Mouse (Mus musculus): ENCODE measurements around the gene Ust. TPM values are rescaled to one million over a fixed set of nuclear protein-coding genes. Genes with fewer than 3 reads are reported as not detected.

The Ust gene
- polyA plus RNA-seq, 1 experiment: 1.5 TPM

- DNase-seq: no peak
- no peak overlapping the region for H3K27ac ChIP-seq (ENCODE audit: insufficient read depth, low read depth, low read length)
- no peak for TF ChIP-seq POLR2A (IDR thresholded peaks at IDR 0.05; ENCODE audit: low read depth, low read length)
- TF ChIP-seq CTCF (conservative IDR thresholded peaks at IDR 0.05; ENCODE audit: insufficient read depth, insufficient read length, low read depth, low read length): no peak
- H3K27me3 ChIP-seq (replicated peaks; ENCODE audit: control insufficient read depth, insufficient read depth, low read length): no peaks in the 10 kb centered on the region
- no peaks in the 10 kb centered on the region; the same call in 1 of the 2 replicates for H3K4me1 ChIP-seq (ENCODE audit: control insufficient read depth, insufficient read depth, low read length)
- no peaks in the 10 kb centered on the region for H3K36me3 ChIP-seq (ENCODE audit: control insufficient read depth, insufficient read depth, low read length)
- no peak overlapping the region for H3K4me3 ChIP-seq (ENCODE audit: insufficient read depth, low read depth, low read length)
- WGBS: 47% methylated on average over 4 of the region's 4 CpGs
Measured at GRCm38 (mm10) chr10:8240703-8241102, 277.9 kb downstream of the Ust start.

GRCm38 (mm10) chr10:8240242-8240641 lies 278.4 kb downstream of the Ust start:
- DNase-seq: peak; percentile 71

GRCm38 (mm10) chr10:8236780-8237571 lies 281.6 kb downstream of the Ust start:
- TF ChIP-seq POLR2A (IDR thresholded peaks at IDR 0.05; ENCODE audit: low read depth, low read length): no peak
- no peak for TF ChIP-seq CTCF (conservative IDR thresholded peaks at IDR 0.05; ENCODE audit: insufficient read depth, insufficient read length, low read depth, low read length)
- no peak for DNase-seq
- whole genome bisulfite sequencing: 80% methylated on average over 10 of the region's 10 CpGs

More at GRCm38 (mm10) chr10:8240242-8240641, 278.4 kb downstream of the Ust start:
- Histone ChIP-seq H3K4me1 (ENCODE audit: control insufficient read depth, insufficient read depth, low read length) (no peaks in the 10 kb centered on the region; the same call in 1 of the 2 replicates), H3K4me3 (ENCODE audit: insufficient read depth, low read depth, low read length) (no peak overlapping the region), H3K36me3 (ENCODE audit: control insufficient read depth, insufficient read depth, low read length) (no peaks in the 10 kb centered on the region), H3K27me3 (replicated peaks; ENCODE audit: control insufficient read depth, insufficient read depth, low read length) (no peaks in the 10 kb centered on the region), H3K27ac (ENCODE audit: insufficient read depth, low read depth, low read length) (no peak overlapping the region)
- 6% methylated on average over 3 of the region's 3 CpGs for whole genome bisulfite sequencing
- peak; percentile 62 for TF ChIP-seq CTCF (conservative IDR thresholded peaks at IDR 0.05; ENCODE audit: insufficient read depth, insufficient read length, low read depth, low read length)
- no peak for TF ChIP-seq POLR2A (IDR thresholded peaks at IDR 0.05; ENCODE audit: low read depth, low read length)

GRCm38 (mm10) chr10:8233148-8233901 lies 285.3 kb downstream of the Ust start:
- TF ChIP-seq POLR2A (IDR thresholded peaks at IDR 0.05; ENCODE audit: low read depth, low read length) (no peak), CTCF (conservative IDR thresholded peaks at IDR 0.05; ENCODE audit: insufficient read depth, insufficient read length, low read depth, low read length) (no peak)
- H3K4me1 ChIP-seq (ENCODE audit: control insufficient read depth, insufficient read depth, low read length): no peaks in the 10 kb centered on the region
- no peaks in the 10 kb centered on the region for H3K36me3 ChIP-seq (ENCODE audit: control insufficient read depth, insufficient read depth, low read length)
- H3K4me3 ChIP-seq (ENCODE audit: insufficient read depth, low read depth, low read length): no peak overlapping the region
- no peak overlapping the region for H3K27ac ChIP-seq (ENCODE audit: insufficient read depth, low read depth, low read length)
- H3K27me3 ChIP-seq (replicated peaks; ENCODE audit: control insufficient read depth, insufficient read depth, low read length): no peaks in the 10 kb centered on the region
- 87% methylated on average over 8 of the region's 8 CpGs for WGBS
- peak; percentile 7 for DNase-seq

More at GRCm38 (mm10) chr10:8236780-8237571, 281.6 kb downstream of the Ust start:
- no peaks in the 10 kb centered on the region for H3K36me3 ChIP-seq (ENCODE audit: control insufficient read depth, insufficient read depth, low read length)
- no peak overlapping the region for H3K4me3 ChIP-seq (ENCODE audit: insufficient read depth, low read depth, low read length)
- no peaks in the 10 kb centered on the region for H3K4me1 ChIP-seq (ENCODE audit: control insufficient read depth, insufficient read depth, low read length)
- H3K27me3 ChIP-seq (replicated peaks; ENCODE audit: control insufficient read depth, insufficient read depth, low read length): no peaks in the 10 kb centered on the region
- no peak overlapping the region for H3K27ac ChIP-seq (ENCODE audit: insufficient read depth, low read depth, low read length)

- TF ChIP-seq POLR2A (IDR thresholded peaks at IDR 0.05; ENCODE audit: low read depth, low read length): no peak
- no peak for TF ChIP-seq CTCF (conservative IDR thresholded peaks at IDR 0.05; ENCODE audit: insufficient read depth, insufficient read length, low read depth, low read length)
- DNase-seq: no peak
- 77% methylated on average over 6 of the region's 6 CpGs for WGBS
Measured at GRCm38 (mm10) chr10:8232535-8232934, 286.1 kb downstream of the Ust start.

GRCm38 (mm10) chr10:8228375-8228743 lies 290.3 kb downstream of the Ust start:
- WGBS: 54% methylated on average over 3 of the region's 3 CpGs
- H3K4me1 ChIP-seq (ENCODE audit: control insufficient read depth, insufficient read depth, low read length): no peaks in the 10 kb centered on the region

More at GRCm38 (mm10) chr10:8232535-8232934, 286.1 kb downstream of the Ust start:
- Histone ChIP-seq H3K27ac (ENCODE audit: insufficient read depth, low read depth, low read length) (no peak overlapping the region), H3K4me3 (ENCODE audit: insufficient read depth, low read depth, low read length) (no peak overlapping the region), H3K27me3 (replicated peaks; ENCODE audit: control insufficient read depth, insufficient read depth, low read length) (no peaks in the 10 kb centered on the region), H3K36me3 (ENCODE audit: control insufficient read depth, insufficient read depth, low read length) (no peaks in the 10 kb centered on the region), H3K4me1 (ENCODE audit: control insufficient read depth, insufficient read depth, low read length) (no peaks in the 10 kb centered on the region)

More at GRCm38 (mm10) chr10:8228375-8228743, 290.3 kb downstream of the Ust start:
- Histone ChIP-seq H3K27me3 (replicated peaks; ENCODE audit: control insufficient read depth, insufficient read depth, low read length) (no peaks in the 10 kb centered on the region), H3K27ac (ENCODE audit: insufficient read depth, low read depth, low read length) (no peak overlapping the region), H3K36me3 (ENCODE audit: control insufficient read depth, insufficient read depth, low read length) (no peaks in the 10 kb centered on the region), H3K4me3 (ENCODE audit: insufficient read depth, low read depth, low read length) (no peak overlapping the region)
- DNase-seq: no peak
- TF ChIP-seq POLR2A (IDR thresholded peaks at IDR 0.05; ENCODE audit: low read depth, low read length) (no peak), CTCF (conservative IDR thresholded peaks at IDR 0.05; ENCODE audit: insufficient read depth, insufficient read length, low read depth, low read length) (no peak)
